Mouse (Mus musculus): ENCODE data around the gene Lrrc4b.

DNA sequence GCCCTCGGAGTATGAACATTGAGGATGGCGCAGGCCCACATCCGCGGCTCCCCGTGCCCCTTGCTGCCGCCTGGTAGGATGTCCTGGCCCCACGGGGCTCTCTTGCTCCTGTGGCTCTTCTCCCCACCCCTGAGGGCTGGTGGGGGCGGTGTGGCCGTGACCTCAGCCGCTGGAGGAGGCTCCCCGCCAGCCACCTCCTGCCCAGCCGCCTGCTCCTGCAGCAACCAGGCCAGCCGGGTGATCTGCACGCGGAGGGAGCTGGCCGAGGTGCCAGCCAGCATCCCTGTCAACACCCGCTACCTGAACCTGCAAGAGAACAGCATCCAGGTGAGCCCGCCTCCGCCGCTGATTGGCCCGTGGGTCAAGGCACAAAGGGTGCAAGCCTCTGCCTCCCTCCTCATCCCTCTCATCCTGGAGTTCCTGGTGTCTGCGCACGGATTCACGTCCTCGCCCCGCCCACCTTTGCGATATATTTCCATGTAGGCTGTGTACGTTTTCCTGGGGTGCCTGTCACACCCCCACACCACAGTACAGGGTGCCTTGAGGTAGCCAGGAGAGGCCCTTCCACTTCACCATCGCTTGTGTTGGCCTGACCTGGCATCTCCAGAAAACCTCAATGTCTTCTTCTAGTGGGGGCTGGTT, 16.2 kb downstream of the Lrrc4b start:
- no peak for TF ChIP-seq CTCF (IDR thresholded peaks at IDR 0.05; ENCODE audit: low read depth, low read length)
- no peak for TF ChIP-seq POLR2A (IDR thresholded peaks at IDR 0.05; ENCODE audit: borderline replicate concordance, low read depth, low read length)

Measured in bone marrow macrophage, adult 2 months (primary cell).